Mouse (Mus musculus) MEL (cell line): ENCODE measurements at regions not wholly inside any gene's neighbourhood (a gene's known extent, or its start where the extent isn't known, plus 50 kb on each side); places are given as distances from the start of the nearest gene placed in this dataset.
"Not testable (repeated sequence)": the region's sequence is repeated elsewhere in the genome, so short reads cannot be mapped to it uniquely, and the experiment has no call there.

ENCODE experiments used
- DNase-seq: peaks from one replicate; pipeline ENCODE4 v3.0.0; 2011; ENCODE audit warnings: low read depth, low spot score
- H3K27ac ChIP-seq: 2 replicates; pipeline ENCODE4 v1.5.1; 2012; ENCODE audit warnings: low read depth, mild to moderate bottlenecking, control low read depth, low read length, moderate library complexity; ENCODE audit not compliant: control insufficient read depth
- H3K27me3 ChIP-seq, 2 experiments: fragments of 150-350 bp in 1 of 2; sonication (generic) in 1 of 2; 2 replicates each; pipeline ENCODE4 v1.6.1; 2012; ENCODE audit warnings: low read length in 2 of 2, mild to moderate bottlenecking in 2 of 2, improper control_type of control experiment in 1 of 2, moderate library complexity in 1 of 2; ENCODE audit not compliant: insufficient read depth in 2 of 2, control insufficient read depth in 1 of 2
- H3K36me3 ChIP-seq, 2 experiments: 2 replicates each; pipeline ENCODE4 v1.6.1; 2012 to 2014; ENCODE audit warnings: low read length in 2 of 2, improper control_type of control experiment in 1 of 2, inconsistent platforms in 1 of 2, mild to moderate bottlenecking in 1 of 2; ENCODE audit not compliant: insufficient read depth in 2 of 2, control insufficient read depth in 1 of 2
- H3K4me1 ChIP-seq, 2 experiments: fragments of 150-350 bp in 1 of 2; sonication (generic) in 1 of 2; 2 replicates each; pipeline ENCODE4 v1.6.1; 2012; ENCODE audit warnings: low read length in 2 of 2, improper control_type of control experiment in 1 of 2, mild to moderate bottlenecking in 1 of 2; ENCODE audit not compliant: insufficient read depth in 2 of 2, control insufficient read depth in 1 of 2
- H3K4me3 ChIP-seq, 2 experiments: fragments of 150-350 bp in 1 of 2; sonication (generic) in 1 of 2; 2 replicates each; pipeline ENCODE4 v1.5.1; 2012; ENCODE audit warnings: low read depth in 2 of 2, low read length in 2 of 2, mild to moderate bottlenecking in 2 of 2, moderate library complexity in 2 of 2, control low read depth in 1 of 2, improper control_type of control experiment in 1 of 2; ENCODE audit not compliant: control insufficient read depth in 1 of 2, insufficient read depth in 1 of 2
- H3K79me2 ChIP-seq: 2 replicates; pipeline ENCODE4 v1.6.1; 2012; ENCODE audit warnings: mild to moderate bottlenecking, low read length, moderate library complexity; ENCODE audit not compliant: control insufficient read depth, poor library complexity, insufficient read depth
- H3K9ac ChIP-seq: 2 replicates; pipeline ENCODE4 v1.6.1; 2012; ENCODE audit warnings: low read depth, mild to moderate bottlenecking, control low read depth, low read length, moderate library complexity; ENCODE audit not compliant: control insufficient read depth, poor library complexity, severe bottlenecking
- H3K9me3 ChIP-seq: fragments of 150-350 bp; sonication (generic); replicated peaks from 2 replicates; pipeline ENCODE4 v1.6.1; 2012; ENCODE audit warnings: mild to moderate bottlenecking, low read length, improper control_type of control experiment, moderate library complexity; ENCODE audit not compliant: insufficient read depth
- BHLHE40 ChIP-seq: IDR thresholded peaks from 2 replicates; pipeline ENCODE4 v1.6.1; 2012; ENCODE audit warnings: low read depth, mild to moderate bottlenecking, inconsistent platforms, low read length, improper control_type of control experiment, borderline replicate concordance
- CTCF ChIP-seq, 3 experiments: IDR thresholded peaks in 2 of 3; conservative IDR thresholded peaks in 1 of 3; 2 replicates each; pipeline ENCODE4 v1.5.1; 2011 to 2012; ENCODE audit warnings: low read length in 3 of 3, low read depth in 2 of 3, mild to moderate bottlenecking in 2 of 3, improper control_type of control experiment in 1 of 3, inconsistent platforms in 1 of 3, mixed read lengths in 1 of 3, moderate library complexity in 1 of 3; ENCODE audit not compliant: control insufficient read depth in 1 of 3, insufficient read depth in 1 of 3, poor library complexity in 1 of 3, severe bottlenecking in 1 of 3
- EP300 ChIP-seq, 2 experiments: IDR thresholded peaks; 2 replicates each; pipeline ENCODE4 v1.6.1; 2011; ENCODE audit warnings: improper control_type of control experiment in 2 of 2, low read length in 2 of 2, low read depth in 1 of 2, mild to moderate bottlenecking in 1 of 2
- ETS1 ChIP-seq: IDR thresholded peaks from 2 replicates; pipeline ENCODE4 v1.6.1; 2012; ENCODE audit warnings: low read depth, mild to moderate bottlenecking, inconsistent platforms, low read length, improper control_type of control experiment, moderate library complexity
- HCFC1 ChIP-seq: IDR thresholded peaks from 2 replicates; pipeline ENCODE4 v1.6.1; 2012; ENCODE audit warnings: low read depth, mild to moderate bottlenecking, inconsistent platforms, low read length, improper control_type of control experiment, moderate library complexity
- MAFK ChIP-seq: IDR thresholded peaks from 2 replicates; pipeline ENCODE4 v1.6.1; 2011; ENCODE audit warnings: low read depth, mild to moderate bottlenecking, low read length, improper control_type of control experiment, borderline replicate concordance
- MAX ChIP-seq: IDR thresholded peaks from 2 replicates; pipeline ENCODE4 v1.6.1; 2011; ENCODE audit warnings: low read length, improper control_type of control experiment
- MAZ ChIP-seq: IDR thresholded peaks from 2 replicates; pipeline ENCODE4 v1.6.1; 2012; ENCODE audit warnings: low read depth, mild to moderate bottlenecking, inconsistent platforms, low read length, improper control_type of control experiment
- MEF2A ChIP-seq: IDR thresholded peaks from 2 replicates; pipeline ENCODE4 v1.6.1; 2014; ENCODE audit warnings: low read depth, mild to moderate bottlenecking, inconsistent platforms, low read length, improper control_type of control experiment; ENCODE audit not compliant: poor library complexity, insufficient replicate concordance, severe bottlenecking; ENCODE audit errors: extremely low read depth
- MXI1 ChIP-seq: IDR thresholded peaks from 2 replicates; pipeline ENCODE4 v1.6.1; 2011; ENCODE audit warnings: mild to moderate bottlenecking, low read depth, low read length, improper control_type of control experiment
- MYB ChIP-seq: IDR thresholded peaks from 2 replicates; pipeline ENCODE4 v1.6.1; 2011; ENCODE audit warnings: mild to moderate bottlenecking, low read depth, low read length, improper control_type of control experiment
- NRF1 ChIP-seq: IDR thresholded peaks from 2 replicates; pipeline ENCODE4 v1.6.1; 2014; ENCODE audit warnings: low read depth, mild to moderate bottlenecking, inconsistent platforms, low read length, improper control_type of control experiment, moderate library complexity; ENCODE audit not compliant: poor library complexity, insufficient read depth, severe bottlenecking
- POLR2AphosphoS2 ChIP-seq: IDR thresholded peaks from 2 replicates; pipeline ENCODE4 v1.6.1; 2011; ENCODE audit warnings: low read length, improper control_type of control experiment
- RAD21 ChIP-seq: IDR thresholded peaks from 2 replicates; pipeline ENCODE4 v1.6.1; 2011; ENCODE audit warnings: mild to moderate bottlenecking, low read depth, low read length, improper control_type of control experiment
- RCOR1 ChIP-seq: IDR thresholded peaks from 2 replicates; pipeline ENCODE4 v1.6.1; 2012; ENCODE audit warnings: low read depth, mild to moderate bottlenecking, inconsistent platforms, low read length, improper control_type of control experiment
- SIN3A ChIP-seq: IDR thresholded peaks from 2 replicates; pipeline ENCODE4 v1.6.1; 2012; ENCODE audit warnings: low read length, improper control_type of control experiment, inconsistent platforms
- SMC3 ChIP-seq: IDR thresholded peaks from 2 replicates; pipeline ENCODE4 v1.6.1; 2011; ENCODE audit warnings: low read depth, low read length, improper control_type of control experiment
- TCF12 ChIP-seq: IDR thresholded peaks from 2 replicates; pipeline ENCODE4 v1.6.1; 2014; ENCODE audit warnings: low read depth, mild to moderate bottlenecking, inconsistent platforms, low read length, improper control_type of control experiment, moderate library complexity
- USF2 ChIP-seq, 2 experiments: IDR thresholded peaks; 2 replicates each; pipeline ENCODE4 v1.6.1; 2011 to 2012; ENCODE audit warnings: improper control_type of control experiment in 2 of 2, low read length in 2 of 2, borderline replicate concordance in 1 of 2, inconsistent platforms in 1 of 2, low read depth in 1 of 2, mild to moderate bottlenecking in 1 of 2; ENCODE audit not compliant: insufficient read depth in 1 of 2
- ZC3H11A ChIP-seq: IDR thresholded peaks from 2 replicates; pipeline ENCODE4 v1.6.1; 2012; ENCODE audit warnings: low read depth, mild to moderate bottlenecking, inconsistent platforms, low read length, improper control_type of control experiment
- ZKSCAN1 ChIP-seq: IDR thresholded peaks from 2 replicates; pipeline ENCODE4 v1.6.1; 2012; ENCODE audit warnings: low read depth, mild to moderate bottlenecking, inconsistent platforms, low read length, improper control_type of control experiment, moderate library complexity
- ZMIZ1 ChIP-seq: IDR thresholded peaks from 2 replicates; pipeline ENCODE4 v1.6.1; 2012; ENCODE audit warnings: low read depth, mild to moderate bottlenecking, inconsistent platforms, low read length, improper control_type of control experiment, moderate library complexity

DNA sequence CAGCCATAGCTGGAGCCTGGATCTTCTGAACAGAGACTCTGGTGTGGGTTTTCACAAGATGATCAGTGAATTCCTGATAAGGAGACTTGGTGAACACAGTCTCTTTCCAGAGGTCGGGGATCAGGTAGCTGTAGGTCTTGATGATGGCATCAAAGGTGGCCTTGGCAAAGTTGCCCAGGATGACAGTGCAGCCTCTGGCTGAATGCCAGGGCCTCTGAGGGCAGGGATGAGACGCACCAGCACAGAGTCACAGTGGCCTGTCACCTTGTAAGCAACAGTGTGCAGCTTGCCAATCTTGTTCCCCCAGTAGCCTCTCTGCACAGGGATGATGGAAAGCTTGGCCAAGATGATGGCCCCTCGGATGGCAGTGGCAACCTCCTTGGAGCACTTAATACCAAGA lies 95.9 kb upstream of the Ipo5 start:
- H3K27me3 ChIP-seq, H3K4me3 ChIP-seq, DNase-seq, H3K4me1 ChIP-seq, H3K9me3 ChIP-seq, H3K79me2 ChIP-seq, H3K36me3 ChIP-seq, H3K27ac ChIP-seq, H3K9ac ChIP-seq: not testable (repeated sequence)

- Histone ChIP-seq H3K9ac (no peak overlapping the region), H3K36me3 (no peaks in the 10 kb centered on the region), H3K27me3 (no peaks in the 10 kb centered on the region), H3K4me3 (no peak overlapping the region), H3K9me3 (no peaks in the 10 kb centered on the region)
- TF ChIP-seq ZKSCAN1 (no peak), NRF1 (no peak), TCF12 (no peak), MAZ (no peak), CTCF (IDR thresholded peaks at IDR 0.05 in 2 of 3, conservative IDR thresholded peaks at IDR 0.05 in 1 of 3; ENCODE audit: control insufficient read depth in 1 of 3, insufficient read depth in 1 of 3, low read depth in 2 of 3, low read length in 3 of 3, poor library complexity in 1 of 3, severe bottlenecking in 1 of 3) (no peak), ETS1 (no peak), ZC3H11A (no peak), MAX (no peak), MAFK (no peak), MEF2A (no peak), SMC3 (no peak), MXI1 (no peak), HCFC1 (no peak), BHLHE40 (no peak), POLR2AphosphoS2 (no peak), RAD21 (no peak), EP300 (IDR thresholded peaks at IDR 0.05; ENCODE audit: low read depth in 1 of 2, low read length in 2 of 2) (no peak)
- TF ChIP-seq, all 39 proteins: peak for 0
- Histone ChIP-seq H3K27ac (no peak overlapping the region), H3K4me1 (no peaks in the 10 kb centered on the region), H3K79me2 (no peaks in the 10 kb centered on the region)
- no peak for DNase-seq
Measured at GRCm38 (mm10) chr14:120816529-120816928, 94.5 kb upstream of the Ipo5 start.

DNA sequence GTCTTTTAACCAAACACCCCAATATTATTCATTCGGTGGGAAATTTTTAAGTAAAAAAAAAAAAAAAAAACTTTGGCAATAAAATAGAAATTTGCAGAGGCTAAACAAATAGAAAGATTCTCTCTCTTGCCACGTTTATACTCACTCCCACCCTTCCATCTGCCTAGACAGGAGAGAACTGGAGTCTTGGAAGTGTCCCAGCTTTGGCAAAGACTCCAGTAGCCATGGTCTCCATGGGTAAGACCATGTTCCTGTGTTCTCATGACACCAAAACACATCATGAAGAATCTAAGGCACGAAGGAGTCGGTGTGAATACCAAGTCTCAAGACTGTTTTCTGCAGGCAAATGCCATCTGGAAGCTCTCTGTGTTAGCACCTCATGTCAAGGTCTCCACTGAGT lies 84.8 kb upstream of the Ipo5 start:
- Histone ChIP-seq H3K9ac (no peak overlapping the region), H3K79me2 (no peaks in the 10 kb centered on the region), H3K27ac (no peak overlapping the region), H3K36me3 (no peaks in the 10 kb centered on the region), H3K9me3 (no peaks in the 10 kb centered on the region), H3K4me3 (no peak overlapping the region), H3K4me1 (no peaks in the 10 kb centered on the region), H3K27me3 (no peaks in the 10 kb centered on the region)
- no peak for TF ChIP-seq MAFK
- no peak for TF ChIP-seq MAZ
- TF ChIP-seq USF2 (IDR thresholded peaks at IDR 0.05; ENCODE audit: borderline replicate concordance in 1 of 2, insufficient read depth in 1 of 2, low read depth in 1 of 2, low read length in 2 of 2) = no peak
- TF ChIP-seq RCOR1 = no peak
- TF ChIP-seq MAX = no peak
- TF ChIP-seq MYB = no peak
- no peak for TF ChIP-seq SIN3A
- TF ChIP-seq EP300 (IDR thresholded peaks at IDR 0.05; ENCODE audit: low read depth in 1 of 2, low read length in 2 of 2) = no peak
- TF ChIP-seq ZMIZ1 = no peak
- no peak for TF ChIP-seq HCFC1
- no peak for DNase-seq
